Mouse (Mus musculus): ENCODE measurements around the gene Impdh2. TPM values are rescaled to one million over a fixed set of nuclear protein-coding genes. Genes with fewer than 3 reads are reported as not detected.

Impdh2 gene
- 115 and 129 TPM in 2 replicates for total RNA-seq (2014; rRNA removed)
- 102 and 106 TPM in 2 replicates for polyA plus RNA-seq (2015; fragmentation: Nextera tagmentation; extraction: Ambion mirVana)

DNA sequence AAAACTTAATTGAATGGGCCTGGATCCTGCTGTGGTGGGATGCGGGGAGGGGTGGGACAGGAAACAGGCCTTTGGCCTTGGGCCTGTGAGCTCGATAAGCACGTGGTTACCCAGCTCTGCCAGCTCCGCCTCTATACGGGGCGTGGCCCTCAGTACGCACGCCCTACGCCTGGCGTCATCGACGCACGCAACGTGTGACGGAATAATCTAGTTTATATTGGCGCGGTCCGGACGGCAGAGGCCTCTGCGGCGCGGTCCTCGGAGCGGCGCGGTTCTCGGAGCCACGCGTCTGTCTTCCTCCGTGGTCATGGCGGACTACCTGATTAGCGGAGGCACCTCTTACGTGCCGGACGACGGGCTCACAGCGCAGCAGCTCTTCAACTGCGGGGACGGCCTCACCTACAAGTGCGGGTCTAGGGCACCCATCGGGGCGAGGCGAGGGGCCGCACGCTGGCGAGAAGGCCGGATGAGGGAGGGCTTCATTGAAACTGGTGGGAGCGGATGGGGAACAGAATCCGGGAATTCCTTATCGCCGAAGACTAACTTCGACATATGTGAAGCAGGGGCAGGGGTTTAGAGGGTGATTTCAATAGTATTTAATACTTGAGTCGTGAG, at the start of gene Impdh2:
TSS of gene Impdh2 (plus strand) at position 60 of the 615 bp plus-strand sequence.
- ATAC-seq (peak; percentile 100), DNase-seq (peak; percentile 98)
- Histone ChIP-seq H3K4me2 (ENCODE audit: low read depth) (peak within 1 kb of the TSS; percentile 68), H3K9ac (peak within 1 kb of the TSS; percentile 71), H3K4me3 (ENCODE audit: low read depth, low read length) (peak within 1 kb of the TSS; percentile 56), H3K27me3 (ENCODE audit: insufficient read depth, low read length) (no peaks in the 10 kb centered on the region), H3K4me1 (ENCODE audit: insufficient read depth) (peaks cover 6% of the 10 kb centered on the region), H3K9me3 (ENCODE audit: low read length) (no peaks in the 10 kb centered on the region), H3K27ac (ENCODE audit: low read depth, low read length) (peak within 1 kb of the TSS; percentile 74), H3K36me3 (ENCODE audit: insufficient read depth) (peaks cover 71% of the 10 kb centered on the region)
- TF ChIP-seq CTCF (IDR thresholded peaks at IDR 0.05; ENCODE audit: low read depth) = peak; percentile 32
- 2% methylated on average over 50 of the region's 53 CpGs for WGBS

DNA sequence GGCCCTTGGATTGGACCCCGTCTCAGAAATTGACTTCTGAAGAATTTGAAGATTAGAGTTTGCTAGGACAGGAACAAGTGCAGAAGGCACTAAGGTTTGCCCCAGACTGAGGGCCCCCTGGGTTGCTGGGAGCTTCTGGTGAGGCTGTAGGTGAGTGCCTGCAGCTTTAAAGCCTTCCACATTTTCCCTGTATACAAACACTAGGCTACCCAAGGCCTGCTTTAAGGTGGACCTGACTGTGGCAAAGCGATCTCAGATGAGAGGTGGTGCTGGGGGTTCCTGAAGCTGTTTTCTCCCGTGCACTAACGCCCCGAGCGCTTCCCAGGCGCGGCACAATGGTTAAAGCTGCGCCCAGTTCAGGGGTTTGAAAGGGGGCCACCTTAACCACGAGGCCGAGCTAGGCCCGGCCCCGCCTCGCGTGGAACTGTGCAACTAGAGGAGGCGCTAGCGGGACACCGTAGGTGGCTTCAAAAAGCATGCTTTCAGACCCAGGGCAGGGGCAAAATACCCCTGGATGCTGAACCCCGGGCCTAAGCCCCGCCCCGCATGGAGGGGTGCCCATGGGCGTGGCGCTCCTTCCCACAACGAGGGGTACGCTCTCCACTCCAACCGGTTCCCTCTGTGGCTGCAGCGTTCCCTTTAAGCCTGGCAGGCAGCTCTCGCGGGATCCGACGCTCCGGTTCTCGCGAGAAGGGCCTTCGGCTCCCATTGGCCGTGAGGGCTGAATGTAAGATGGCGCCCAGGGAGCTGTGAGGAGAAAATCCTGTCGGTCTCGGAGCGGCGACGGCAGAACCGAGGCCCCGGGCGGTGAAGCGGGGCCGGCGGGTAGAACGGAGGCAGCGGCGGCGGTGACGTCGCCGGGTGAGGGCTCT, 43.5 kb upstream of the Impdh2 start, which contains the start of gene Qrich1:
TSS of gene Qrich1 (plus strand) at position 427 of the 872 bp plus-strand sequence.
- Histone ChIP-seq H3K4me3 (ENCODE audit: low read depth, low read length) (peak within 1 kb of the TSS; percentile 87), H3K27ac (ENCODE audit: low read depth, low read length) (peak within 1 kb of the TSS; percentile 100), H3K9me3 (ENCODE audit: low read length) (no peaks in the 10 kb centered on the region), H3K4me1 (ENCODE audit: insufficient read depth) (peaks cover 10% of the 10 kb centered on the region), H3K4me2 (ENCODE audit: low read depth) (peak within 1 kb of the TSS; percentile 75), H3K36me3 (ENCODE audit: insufficient read depth) (peaks cover 39% of the 10 kb centered on the region), H3K27me3 (ENCODE audit: insufficient read depth, low read length) (no peaks in the 10 kb centered on the region), H3K9ac (peak within 1 kb of the TSS; percentile 95)
- TF ChIP-seq CTCF (IDR thresholded peaks at IDR 0.05; ENCODE audit: low read depth) = peak; percentile 52
- peak; percentile 98 for ATAC-seq
- peak; percentile 99 for DNase-seq
- WGBS = 2% methylated on average over 55 of the region's 55 CpGs

DNA sequence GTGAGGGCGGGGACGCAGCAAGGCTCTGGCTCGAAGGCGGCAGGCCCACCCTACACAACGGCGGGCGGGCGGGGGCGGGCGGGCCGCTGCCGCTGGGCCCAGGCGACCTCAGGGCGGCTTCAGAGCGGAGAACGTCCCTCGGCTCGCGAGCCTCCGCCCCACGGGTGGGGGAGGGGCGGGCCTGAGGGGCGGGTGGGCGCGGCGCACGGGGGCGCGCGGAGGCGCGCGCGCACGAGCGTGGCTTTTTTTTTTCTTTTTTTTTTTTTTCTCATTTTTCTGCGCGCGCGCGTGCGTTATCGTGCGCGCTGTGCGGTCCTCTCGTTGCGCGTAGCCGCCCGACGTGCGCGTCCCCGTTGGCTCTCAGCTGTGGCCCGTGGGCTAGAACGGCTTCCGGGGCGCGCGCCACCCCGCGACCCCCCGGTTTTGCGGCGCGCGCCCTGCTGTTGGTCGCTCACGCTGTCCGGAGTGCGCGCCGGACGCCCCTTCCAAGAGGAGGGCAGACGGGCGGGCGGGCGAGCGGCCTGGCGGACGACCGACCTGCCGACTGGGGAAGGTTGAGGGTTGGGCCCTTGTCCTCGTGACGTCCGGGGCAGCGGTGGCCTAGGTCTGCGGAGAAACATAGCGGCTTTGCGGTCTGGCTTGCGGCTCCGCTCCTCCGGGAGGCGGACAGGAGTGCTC, 42.7 kb upstream of the Impdh2 start:
- peak; percentile 10; the same call in 1 of the 2 replicates for TF ChIP-seq CTCF (IDR thresholded peaks at IDR 0.05; ENCODE audit: low read depth)
- Histone ChIP-seq H3K36me3 (ENCODE audit: insufficient read depth) (peaks cover 32% of the 10 kb centered on the region), H3K4me2 (ENCODE audit: low read depth) (peak overlapping the region; percentile 75), H3K9me3 (ENCODE audit: low read length) (no peaks in the 10 kb centered on the region), H3K9ac (peak overlapping the region; percentile 95), H3K27ac (ENCODE audit: low read depth, low read length) (peak overlapping the region; percentile 100), H3K27me3 (ENCODE audit: insufficient read depth, low read length) (no peaks in the 10 kb centered on the region), H3K4me3 (ENCODE audit: low read depth, low read length) (peak overlapping the region; percentile 87), H3K4me1 (ENCODE audit: insufficient read depth) (peaks cover 10% of the 10 kb centered on the region)
- ATAC-seq (peak; percentile 67), DNase-seq (peak; percentile 93)
- WGBS = under 1% methylated on average over 62 of the region's 95 CpGs

DNA sequence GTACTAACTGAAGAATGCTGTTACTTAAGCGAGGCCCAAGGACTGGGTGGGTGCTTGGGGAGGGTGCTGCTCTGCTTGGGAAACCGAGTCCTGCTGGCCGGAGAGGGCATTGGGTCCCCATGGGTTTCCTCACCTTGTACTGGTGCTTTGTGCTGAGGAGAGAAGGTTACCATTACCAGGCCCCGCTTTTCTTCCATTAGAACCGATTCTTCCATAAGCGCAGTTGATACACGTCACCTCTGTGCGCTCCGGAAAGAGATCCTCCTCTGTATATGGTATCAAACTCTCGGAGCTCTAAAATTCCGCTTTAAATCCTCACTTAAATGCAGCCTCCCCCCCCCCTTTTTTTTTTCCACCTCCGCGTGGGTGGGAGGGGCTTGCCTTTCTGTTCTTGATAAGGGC, 42.2 kb upstream of the Impdh2 start:
- ATAC-seq = peak; percentile 8; the same call in 1 of the 2 replicates
- peak; percentile 70 for DNase-seq
- Histone ChIP-seq H3K9me3 (ENCODE audit: low read length) (no peaks in the 10 kb centered on the region), H3K4me1 (ENCODE audit: insufficient read depth) (peaks cover 10% of the 10 kb centered on the region), H3K4me3 (ENCODE audit: low read depth, low read length) (peak overlapping the region; percentile 87), H3K36me3 (ENCODE audit: insufficient read depth) (peaks cover 26% of the 10 kb centered on the region), H3K27me3 (ENCODE audit: insufficient read depth, low read length) (no peaks in the 10 kb centered on the region), H3K4me2 (ENCODE audit: low read depth) (peak overlapping the region; percentile 75), H3K9ac (peak overlapping the region; percentile 95), H3K27ac (ENCODE audit: low read depth, low read length) (peak overlapping the region; percentile 100)
- TF ChIP-seq CTCF (IDR thresholded peaks at IDR 0.05; ENCODE audit: low read depth) = 0 out of 2 replicates have a peak, but pooled peaks have one; percentile 1
- 0% methylated on average over 13 of the region's 13 CpGs for WGBS

DNA sequence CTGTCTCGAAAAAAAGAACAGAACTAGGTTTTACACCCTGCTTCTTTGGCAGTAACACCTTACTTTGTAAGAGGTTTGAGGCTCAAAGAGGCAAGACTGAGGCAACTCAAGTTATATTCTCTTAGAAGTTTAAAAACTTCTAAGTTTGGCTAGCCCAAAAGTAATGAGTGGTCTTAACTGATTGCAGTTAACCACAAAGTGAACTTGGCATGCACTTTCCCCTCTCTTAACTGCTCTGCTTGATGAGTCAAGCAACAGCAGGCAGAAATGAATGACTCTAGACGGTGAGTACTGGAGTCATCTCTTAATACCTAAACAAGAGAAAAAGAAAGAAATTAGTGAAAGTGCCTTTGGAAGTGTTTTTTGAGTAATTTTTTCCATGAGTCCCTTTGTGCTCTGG, 38.5 kb upstream of the Impdh2 start:
- no peak for DNase-seq
- no peaks in the 10 kb centered on the region for H3K9me3 ChIP-seq (ENCODE audit: low read length)
- WGBS = 55% methylated on average over 2 of the region's 2 CpGs
- no peaks in the 10 kb centered on the region for H3K36me3 ChIP-seq (ENCODE audit: insufficient read depth)
- TF ChIP-seq CTCF (IDR thresholded peaks at IDR 0.05; ENCODE audit: low read depth) = no peak
- H3K27ac ChIP-seq (ENCODE audit: low read depth, low read length) = no peak overlapping the region
- H3K4me3 ChIP-seq (ENCODE audit: low read depth, low read length) = no peak overlapping the region
- H3K4me1 ChIP-seq (ENCODE audit: insufficient read depth) = peaks cover 10% of the 10 kb centered on the region
- H3K9ac ChIP-seq = no peak overlapping the region
- no peak overlapping the region for H3K4me2 ChIP-seq (ENCODE audit: low read depth)
- ATAC-seq = no peak
- no peaks in the 10 kb centered on the region for H3K27me3 ChIP-seq (ENCODE audit: insufficient read depth, low read length)

DNA sequence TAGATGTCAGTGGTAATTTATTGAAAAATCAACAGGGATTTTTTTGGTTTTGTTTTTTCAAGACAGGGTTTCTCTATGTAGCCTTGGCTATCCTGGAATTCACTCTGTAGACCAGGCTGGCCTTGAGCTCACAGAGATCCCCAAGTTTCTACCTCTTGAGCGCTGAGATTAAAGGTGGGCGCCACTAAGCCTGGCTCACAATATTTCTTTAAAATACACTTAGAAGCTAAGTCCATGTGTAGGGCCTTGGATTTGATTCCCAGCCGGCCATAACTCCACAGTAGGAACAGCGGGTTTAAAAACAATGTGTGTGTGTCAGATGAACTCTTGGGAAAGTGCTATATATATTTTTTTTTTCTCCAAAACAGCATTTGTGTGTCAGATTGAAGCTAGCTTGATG, 36.7 kb upstream of the Impdh2 start:
- Histone ChIP-seq H3K27me3 (ENCODE audit: insufficient read depth, low read length) (no peaks in the 10 kb centered on the region), H3K9me3 (ENCODE audit: low read length) (no peaks in the 10 kb centered on the region), H3K4me1 (ENCODE audit: insufficient read depth) (peaks cover 10% of the 10 kb centered on the region), H3K36me3 (ENCODE audit: insufficient read depth) (no peaks in the 10 kb centered on the region; the same call in 1 of the 2 replicates), H3K4me2 (ENCODE audit: low read depth) (no peak overlapping the region), H3K9ac (no peak overlapping the region), H3K27ac (ENCODE audit: low read depth, low read length) (no peak overlapping the region), H3K4me3 (ENCODE audit: low read depth, low read length) (no peak overlapping the region)
- no peak for DNase-seq
- no peak for ATAC-seq
- TF ChIP-seq CTCF (IDR thresholded peaks at IDR 0.05; ENCODE audit: low read depth) = no peak
- 94% methylated on average over 4 of the region's 4 CpGs for WGBS
